Mouse (Mus musculus) myocyte (in vitro differentiated cells): ENCODE measurements at regions not wholly inside any gene's neighbourhood (a gene's known extent, or its start where the extent isn't known, plus 50 kb on each side); places are given as distances from the start of the nearest gene placed in this dataset.

Experiments
- H3K27me3 ChIP-seq: one replicate; pipeline ENCODE4 v1.6.1; 2011; ENCODE audit not compliant: control insufficient read depth, insufficient read depth, insufficient read length
- H3K36me3 ChIP-seq: one replicate; pipeline ENCODE4 v1.6.1; 2011; ENCODE audit not compliant: control insufficient read depth, insufficient read depth
- H3K4me2 ChIP-seq: one replicate; pipeline ENCODE4 v1.6.1; 2011; ENCODE audit warnings: low read depth, control low read depth
- H3K4me3 ChIP-seq: one replicate; pipeline ENCODE4 v1.5.1; 2011; ENCODE audit warnings: mild to moderate bottlenecking, control low read depth, moderate library complexity
- H3K79me2 ChIP-seq: one replicate; pipeline ENCODE4 v1.6.1; 2011; ENCODE audit not compliant: control insufficient read depth, insufficient read depth
- H3ac ChIP-seq: one replicate; pipeline ENCODE4 v1.6.1; 2011; ENCODE audit not compliant: control insufficient read depth, insufficient read length
- CEBPB ChIP-seq: IDR thresholded peaks from 2 replicates; pipeline ENCODE4 v1.6.1; 2011; ENCODE audit warnings: mild to moderate bottlenecking, moderate library complexity; ENCODE audit not compliant: poor library complexity, insufficient read depth, severe bottlenecking
- E2F4 ChIP-seq: IDR thresholded peaks from one replicate; pipeline ENCODE4 v1.6.1; 2011; ENCODE audit warnings: mild to moderate bottlenecking, control low read depth, moderate library complexity; ENCODE audit not compliant: insufficient read depth
- MAX ChIP-seq: IDR thresholded peaks from one replicate; pipeline ENCODE4 v1.6.1; 2011; ENCODE audit warnings: low read depth, mild to moderate bottlenecking, control low read depth
- MYOD1 ChIP-seq, 3 experiments: IDR thresholded peaks; one replicate each; pipeline ENCODE4 v1.6.1; 2011; ENCODE audit warnings: control low read depth in 2 of 3, low read depth in 2 of 3, mild to moderate bottlenecking in 2 of 3, moderate library complexity in 1 of 3; ENCODE audit not compliant: insufficient read length in 2 of 3, control insufficient read depth in 1 of 3
- MYOG ChIP-seq, 3 experiments: IDR thresholded peaks; one replicate each; pipeline ENCODE4 v1.6.1; 2011; ENCODE audit warnings: control low read depth in 2 of 3, low read depth in 2 of 3, mild to moderate bottlenecking in 2 of 3; ENCODE audit not compliant: insufficient read length in 2 of 3, control insufficient read depth in 1 of 3, insufficient read depth in 1 of 3
- POLR2A ChIP-seq: IDR thresholded peaks from one replicate; pipeline ENCODE4 v1.6.1; 2011; ENCODE audit warnings: low read depth, mild to moderate bottlenecking, control low read depth, moderate library complexity; ENCODE audit not compliant: insufficient read length
- POLR2AphosphoS2 ChIP-seq: IDR thresholded peaks from one replicate; pipeline ENCODE4 v1.6.1; 2011; ENCODE audit warnings: low read depth, control low read depth; ENCODE audit not compliant: insufficient read length
- REST ChIP-seq: IDR thresholded peaks from one replicate; pipeline ENCODE4 v1.6.1; 2011; ENCODE audit warnings: mild to moderate bottlenecking, control low read depth, moderate library complexity; ENCODE audit not compliant: insufficient read depth, insufficient read length
- SRF ChIP-seq: IDR thresholded peaks from one replicate; pipeline ENCODE4 v1.6.1; 2011; ENCODE audit warnings: low read depth; ENCODE audit not compliant: control insufficient read depth, insufficient read length
- TCF12 ChIP-seq: IDR thresholded peaks from one replicate; pipeline ENCODE4 v1.6.1; 2011; ENCODE audit warnings: mild to moderate bottlenecking, control low read depth; ENCODE audit not compliant: poor library complexity, insufficient read depth, severe bottlenecking
- TCF3 ChIP-seq: IDR thresholded peaks from one replicate; pipeline ENCODE4 v1.6.1; 2011; ENCODE audit warnings: low read depth, control low read depth; ENCODE audit not compliant: insufficient read length
- USF1 ChIP-seq: IDR thresholded peaks from one replicate; pipeline ENCODE4 v1.6.1; 2011; ENCODE audit warnings: low read depth, mild to moderate bottlenecking, control low read depth, moderate library complexity

- H3K36me3 ChIP-seq: no peaks in the 10 kb centered on the region
- no peak overlapping the region for H3ac ChIP-seq
- TF ChIP-seq MYOG (IDR thresholded peaks at IDR 0.05; ENCODE audit: control insufficient read depth in 1 of 3, insufficient read depth in 1 of 3, insufficient read length in 2 of 3, low read depth in 2 of 3) (no peak), USF1 (no peak), POLR2A (no peak), TCF3 (no peak), MYOD1 (IDR thresholded peaks at IDR 0.05; ENCODE audit: control insufficient read depth in 1 of 3, insufficient read length in 2 of 3, low read depth in 2 of 3) (no peak)
- H3K4me2 ChIP-seq: peak overlapping the region; percentile 90
- H3K4me3 ChIP-seq: peak overlapping the region; percentile 12
- no peaks in the 10 kb centered on the region for H3K79me2 ChIP-seq
- H3K27me3 ChIP-seq: no peaks in the 10 kb centered on the region
Measured at GRCm38 (mm10) chr4:95105424-95105823, 53.4 kb upstream of the Jun start.

GRCm38 (mm10) chr4:95105926-95106622 is 54.1 kb upstream of the Jun start:
- Histone ChIP-seq H3K36me3 (no peaks in the 10 kb centered on the region), H3ac (no peak overlapping the region), H3K27me3 (no peaks in the 10 kb centered on the region), H3K4me3 (peak overlapping the region; percentile 12), H3K79me2 (no peaks in the 10 kb centered on the region), H3K4me2 (peak overlapping the region; percentile 90)
- TF ChIP-seq USF1 (no peak), MYOD1 (IDR thresholded peaks at IDR 0.05; ENCODE audit: control insufficient read depth in 1 of 3, insufficient read length in 2 of 3, low read depth in 2 of 3) (peak in 1 of 3 experiments; percentile 27), SRF (no peak), REST (no peak), POLR2A (peak; percentile 13)

GRCm38 (mm10) chr4:95106881-95107665 is 55.1 kb upstream of the Jun start:
- no peak for TF ChIP-seq POLR2A
- no peak for TF ChIP-seq SRF
- TF ChIP-seq TCF3: no peak
- no peak for TF ChIP-seq MAX
- no peak for TF ChIP-seq CEBPB
- TF ChIP-seq TCF12: no peak
- no peak for TF ChIP-seq USF1
- Histone ChIP-seq H3K4me3 (no peak overlapping the region), H3K36me3 (no peaks in the 10 kb centered on the region), H3K79me2 (no peaks in the 10 kb centered on the region), H3K27me3 (no peaks in the 10 kb centered on the region), H3K4me2 (peak overlapping the region; percentile 90), H3ac (no peak overlapping the region)

GRCm38 (mm10) chr4:95108811-95109210 is 56.8 kb upstream of the Jun start:
- no peak overlapping the region for H3K4me2 ChIP-seq
- no peaks in the 10 kb centered on the region for H3K36me3 ChIP-seq
- H3K4me3 ChIP-seq: no peak overlapping the region
- no peak overlapping the region for H3ac ChIP-seq
- TF ChIP-seq POLR2AphosphoS2: no peak
- TF ChIP-seq USF1: no peak
- TF ChIP-seq TCF12: no peak
- H3K27me3 ChIP-seq: no peaks in the 10 kb centered on the region
- no peaks in the 10 kb centered on the region for H3K79me2 ChIP-seq

DNA sequence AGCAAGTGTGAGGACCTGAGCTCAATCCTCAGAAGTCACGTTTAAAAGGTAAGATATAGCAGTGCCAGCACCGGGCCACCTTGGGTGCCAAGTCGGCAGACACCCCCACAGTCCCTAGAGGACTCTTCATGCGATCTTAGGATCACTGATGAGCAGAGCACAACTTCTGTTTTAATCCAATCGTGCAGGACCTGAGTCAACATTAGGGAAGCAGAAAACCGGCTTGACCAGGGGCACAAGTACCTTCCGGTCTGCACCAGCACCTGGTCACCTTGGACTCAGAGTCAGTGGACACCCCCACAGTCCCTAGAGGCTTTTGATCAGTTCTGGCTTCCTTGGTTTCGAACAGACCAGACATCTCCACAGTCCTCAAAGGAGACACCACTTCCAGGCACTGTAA is 58.8 kb upstream of the Jun start:
- Histone ChIP-seq H3K79me2 (no peaks in the 10 kb centered on the region), H3K27me3 (no peaks in the 10 kb centered on the region), H3ac (no peak overlapping the region), H3K36me3 (no peaks in the 10 kb centered on the region), H3K4me3 (no peak overlapping the region), H3K4me2 (no peak overlapping the region)
- TF ChIP-seq MYOD1 (IDR thresholded peaks at IDR 0.05; ENCODE audit: control insufficient read depth in 1 of 3, insufficient read length in 2 of 3, low read depth in 2 of 3): no peak
- TF ChIP-seq USF1: no peak
- TF ChIP-seq TCF12: no peak
- no peak for TF ChIP-seq E2F4
- no peak for TF ChIP-seq CEBPB
- no peak for TF ChIP-seq REST
- no peak for TF ChIP-seq POLR2AphosphoS2
- TF ChIP-seq SRF: no peak
- no peak for TF ChIP-seq MYOG (IDR thresholded peaks at IDR 0.05; ENCODE audit: control insufficient read depth in 1 of 3, insufficient read depth in 1 of 3, insufficient read length in 2 of 3, low read depth in 2 of 3)
- no peak for TF ChIP-seq MAX
- no peak for TF ChIP-seq TCF3
- TF ChIP-seq POLR2A: no peak
